In genomic region chr19:5560457-5561041, GRCm38 (mm10) we compare ENCODE assay signal across 8 mouse cellular contexts. TPM values are rescaled to one million over a fixed set of nuclear protein-coding genes. Genes with fewer than 3 reads are reported as not detected.
DNase-seq lines count a peak whose midpoint lies in the region; ATAC-seq and TF ChIP-seq lines count a peak whose summit lies in the region.

Gene Ovol1 (minus strand): TSS chr19:5560646.

- H3K27ac ChIP-seq in forebrain, embryonic 12.5 days, result no peak within 1 kb of the TSS
- peak within 1 kb of the TSS; percentile 91 for H3K27ac ChIP-seq in kidney, embryonic 14.5 days (ENCODE audit: low read depth, low read length)
- H3K27ac ChIP-seq in stomach, postnatal 0 days (replicated peaks), result peak within 1 kb of the TSS; percentile 86

- H3K36me3 ChIP-seq in forebrain, embryonic 12.5 days (replicated peaks), result no peaks in the 10 kb centered on the region
- H3K36me3 ChIP-seq in kidney, embryonic 14.5 days (ENCODE audit: control insufficient read depth, insufficient read depth, low read length), result no peaks in the 10 kb centered on the region
- no peaks in the 10 kb centered on the region for H3K36me3 ChIP-seq in stomach, postnatal 0 days (ENCODE audit: control insufficient read depth, insufficient read depth, low read length)

- under 1% methylated on average over 57 of the region's 57 CpGs for WGBS in forebrain, embryonic 12.5 days
- 0% methylated on average over 55 of the region's 57 CpGs for WGBS in kidney, embryonic 14.5 days
- WGBS in stomach, postnatal 0 days, result 2% methylated on average over 57 of the region's 57 CpGs

- ATAC-seq in forebrain, embryonic 12.5 days (ENCODE audit: low FRiP score), result no peak
- peak; percentile 50 for ATAC-seq in kidney, embryonic 14.5 days (ENCODE audit: low FRiP score, low TSS enrichment)
- ATAC-seq in stomach, postnatal 0 days (ENCODE audit: low FRiP score, low TSS enrichment), result peak; percentile 84

- H3K9ac ChIP-seq in forebrain, embryonic 12.5 days, result no peak within 1 kb of the TSS
- H3K9ac ChIP-seq in kidney, embryonic 14.5 days (ENCODE audit: low read depth, low read length), result peak within 1 kb of the TSS; percentile 69
- peak within 1 kb of the TSS; percentile 54 for H3K9ac ChIP-seq in stomach, postnatal 0 days (ENCODE audit: low read length)

- H3K27me3 ChIP-seq in forebrain, embryonic 12.5 days, result peaks cover 98% of the 10 kb centered on the region
- peaks cover 49% of the 10 kb centered on the region for H3K27me3 ChIP-seq in kidney, embryonic 14.5 days (ENCODE audit: control insufficient read depth, insufficient read depth, low read length)
- H3K27me3 ChIP-seq in stomach, postnatal 0 days (ENCODE audit: control insufficient read depth, insufficient read depth, low read length), result no peaks in the 10 kb centered on the region

- H3K4me1 ChIP-seq in forebrain, embryonic 12.5 days, result peaks cover 15% of the 10 kb centered on the region
- peaks cover 23% of the 10 kb centered on the region; the same call in 1 of the 2 replicates for H3K4me1 ChIP-seq in kidney, embryonic 14.5 days (ENCODE audit: control insufficient read depth, insufficient read depth, low read length)
- H3K4me1 ChIP-seq in stomach, postnatal 0 days (replicated peaks; ENCODE audit: control insufficient read depth, insufficient read depth), result no peaks in the 10 kb centered on the region

- no peaks in the 10 kb centered on the region for H3K9me3 ChIP-seq in forebrain, embryonic 12.5 days
- H3K9me3 ChIP-seq in kidney, embryonic 14.5 days (ENCODE audit: control insufficient read depth, low read length), result no peaks in the 10 kb centered on the region
- H3K9me3 ChIP-seq in stomach, postnatal 0 days (ENCODE audit: control insufficient read depth, low read length), result no peaks in the 10 kb centered on the region

- no peak for TF ChIP-seq CTCF in stomach, postnatal 0 days (IDR thresholded peaks at IDR 0.05; ENCODE audit: low read depth)

- peak within 1 kb of the TSS; percentile 51 for H3K4me2 ChIP-seq in forebrain, embryonic 12.5 days
- peak within 1 kb of the TSS; percentile 70 for H3K4me2 ChIP-seq in kidney, embryonic 14.5 days (replicated peaks; ENCODE audit: low read depth, low read length)
- peak within 1 kb of the TSS; percentile 58 for H3K4me2 ChIP-seq in stomach, postnatal 0 days (replicated peaks; ENCODE audit: low read depth)

- DNase-seq in ovary, postnatal 36 days (ENCODE audit: low spot score), result peak; percentile 40
- no peak for DNase-seq in ovary, postnatal 14 days (ENCODE audit: low spot score)
- DNase-seq in lung, postnatal 10 days, result peak; percentile 72
- peak; percentile 92 for DNase-seq in stomach, postnatal 0 days (ENCODE audit: low spot score)
- DNase-seq in frontal cortex, postnatal 14 days (ENCODE audit: low spot score in 2 of 2), result no peak
- DNase-seq in gastrocnemius, adult 18-20 months (ENCODE audit: low spot score), result no peak

- H3K4me3 ChIP-seq in forebrain, embryonic 12.5 days (replicated peaks), result peak within 1 kb of the TSS; percentile 32
- peak within 1 kb of the TSS; percentile 48 for H3K4me3 ChIP-seq in kidney, embryonic 14.5 days (ENCODE audit: low read length)
- peak within 1 kb of the TSS; percentile 50 for H3K4me3 ChIP-seq in stomach, postnatal 0 days (ENCODE audit: low read depth, low read length)

- TF ChIP-seq EP300 in stomach, postnatal 0 days (optimal IDR thresholded peaks at IDR 0.05), result peak; percentile 28

RNA-seq across cellular contexts. Expression of gene Ovol1, which starts in this region (rescaled TPM):
- 0.22 and 0.27 TPM in 2 replicates for polyA plus RNA-seq in forebrain, embryonic 12.5 days (2016; fragmentation: Nextera tagmentation; extraction: Ambion mirVana)
- polyA plus RNA-seq in kidney, embryonic 14.5 days (2014; fragmentation: Nextera tagmentation; extraction: Ambion mirVana), result 11.1 and 11.8 TPM in 2 replicates
- polyA plus RNA-seq in stomach, postnatal 0 days (2015; fragmentation: Nextera tagmentation; extraction: Ambion mirVana), result 26.6 and 28.2 TPM in 2 replicates
- total RNA-seq in gastrocnemius, adult 18-20 months (2021), result not detected

Comparison
In these comparisons a context has a peak if more than half of its experiments do, and no peak if none do; other contexts are left out.
1. DNase-seq: peak in ovary, postnatal 36 days (single experiment), lung, postnatal 10 days (single experiment) and stomach, postnatal 0 days (single experiment); none in ovary, postnatal 14 days (single experiment), frontal cortex, postnatal 14 days (0 of 2) and gastrocnemius, adult 18-20 months (single experiment).
2. Peak in every context shown above with its lines, with median percentiles within 50 percentile points of each other: H3K4me2 ChIP-seq and H3K4me3 ChIP-seq.